Mouse (Mus musculus) midbrain, embryonic 14.5 days (tissue): Measurements from ENCODE around the gene Rragd. TPM values are rescaled to one million over a fixed set of nuclear protein-coding genes. Genes with fewer than 3 reads are reported as not detected.

ENCODE experiments used
- ATAC-seq: fragments of 200-750 bp; cut with Nextera tagmentation; 2 replicates; pipeline ENCODE4 v1.8.0; 2017; ENCODE audit warnings: moderate number of reproducible peaks, moderate library complexity; ENCODE audit not compliant: low FRiP score, low TSS enrichment
- DNase-seq: peaks from one replicate; pipeline ENCODE4 v3.0.0-alpha.2; 2015
- H3K27ac ChIP-seq: fragments of 300-500 bp; sonication (generic); replicated peaks from 2 replicates; pipeline ENCODE4 v1.5.1; 2014; ENCODE audit warnings: mild to moderate bottlenecking, low read depth, low read length, moderate library complexity
- H3K27me3 ChIP-seq: fragments of 300-500 bp; sonication (generic); 2 replicates; pipeline ENCODE4 v1.6.1; 2014; ENCODE audit warnings: low read length, control low read depth, mixed read lengths; ENCODE audit not compliant: control insufficient read depth, insufficient read depth
- H3K36me3 ChIP-seq: fragments of 300-500 bp; sonication (generic); 2 replicates; pipeline ENCODE4 v1.6.1; 2014; ENCODE audit warnings: low read length, control low read depth; ENCODE audit not compliant: control insufficient read depth, insufficient read depth
- H3K4me1 ChIP-seq: fragments of 300-500 bp; sonication (generic); 2 replicates; pipeline ENCODE4 v1.6.1; 2014; ENCODE audit warnings: mild to moderate bottlenecking, antibody characterized with exemption, low read length, control low read depth; ENCODE audit not compliant: control insufficient read depth, insufficient read depth
- H3K4me2 ChIP-seq: fragments of 300-500 bp; sonication (generic); 2 replicates; pipeline ENCODE4 v1.6.1; 2014; ENCODE audit warnings: mild to moderate bottlenecking, low read length, moderate library complexity
- H3K4me3 ChIP-seq: fragments of 300-500 bp; sonication (generic); replicated peaks from 2 replicates; pipeline ENCODE4 v1.5.1; 2014; ENCODE audit warnings: low read depth, low read length
- H3K9ac ChIP-seq: fragments of 300-500 bp; sonication (generic); replicated peaks from 2 replicates; pipeline ENCODE4 v1.6.1; 2014; ENCODE audit warnings: mild to moderate bottlenecking, low read length, moderate library complexity
- H3K9me3 ChIP-seq: fragments of 300-500 bp; sonication (generic); 2 replicates; pipeline ENCODE4 v1.6.1; 2016; ENCODE audit warnings: low read length, control low read depth, mixed read lengths; ENCODE audit not compliant: control insufficient read depth
- WGBS: fragments of 180-500 bp; shearing (Covaris S2); extraction: QIAGEN DNeasy Blood & Tissue Kit; methylation state at CpG from one replicate; pipeline ENCODE4 v1.1.7; 2014; 5-methylcytosine and 5-hydroxymethylcytosine counted together
- polyA plus RNA-seq: library from polyadenylated mRNA; unstranded; fragments of >200 nt; fragmentation: Nextera tagmentation; extraction: Ambion mirVana; gene quantifications from 2 replicates; pipeline ENCODE4 v1.2.1, GENCODE M21; 2014

Gene Rragd
- polyA plus RNA-seq, 1 experiment from 2014 or later: 34.4 TPM

- H3K36me3 ChIP-seq: peaks cover 69% of the 10 kb centered on the region
- H3K9ac ChIP-seq: no peak overlapping the region
- H3K4me2 ChIP-seq: no peak overlapping the region
- no peaks in the 10 kb centered on the region for H3K4me1 ChIP-seq
- WGBS: 93% methylated on average over 4 of the region's 4 CpGs
- H3K4me3 ChIP-seq: no peak overlapping the region
- no peaks in the 10 kb centered on the region; the same call in 1 of the 2 replicates for H3K9me3 ChIP-seq
- no peaks in the 10 kb centered on the region for H3K27me3 ChIP-seq
- no peak for ATAC-seq
- no peak overlapping the region for H3K27ac ChIP-seq
- no peak for DNase-seq
These were observed 57.0 kb downstream of the Rragd start for GRCm38 (mm10) chr4:33039826-33040225.

GRCm38 (mm10) chr4:33049601-33050000, 66.8 kb downstream of the Rragd start:
- Histone ChIP-seq H3K4me2 (no peak overlapping the region), H3K9me3 (no peaks in the 10 kb centered on the region), H3K4me3 (no peak overlapping the region), H3K9ac (no peak overlapping the region), H3K4me1 (no peaks in the 10 kb centered on the region), H3K27ac (no peak overlapping the region), H3K27me3 (no peaks in the 10 kb centered on the region), H3K36me3 (peaks cover 78% of the 10 kb centered on the region)
- no peak for ATAC-seq
- 94% methylated on average over 11 of the region's 11 CpGs for WGBS
- no peak for DNase-seq

- Histone ChIP-seq H3K4me1 (no peaks in the 10 kb centered on the region), H3K4me3 (no peak overlapping the region), H3K9me3 (no peaks in the 10 kb centered on the region), H3K27ac (no peak overlapping the region), H3K4me2 (no peak overlapping the region), H3K9ac (no peak overlapping the region), H3K36me3 (peaks cover 55% of the 10 kb centered on the region), H3K27me3 (no peaks in the 10 kb centered on the region)
- no peak for DNase-seq
- 96% methylated on average over 3 of the region's 3 CpGs for WGBS
- no peak for ATAC-seq
These were observed 69.2 kb downstream of the Rragd start for GRCm38 (mm10) chr4:33052055-33052454.

- DNase-seq (no peak), ATAC-seq (no peak)
- 91% methylated on average over 5 of the region's 5 CpGs for WGBS
- Histone ChIP-seq H3K27ac (no peak overlapping the region), H3K9ac (no peak overlapping the region), H3K4me1 (no peaks in the 10 kb centered on the region), H3K27me3 (no peaks in the 10 kb centered on the region), H3K9me3 (no peaks in the 10 kb centered on the region), H3K4me2 (no peak overlapping the region), H3K4me3 (no peak overlapping the region), H3K36me3 (peaks cover 49% of the 10 kb centered on the region)
These were observed 69.8 kb downstream of the Rragd start for GRCm38 (mm10) chr4:33052650-33053049.

DNA sequence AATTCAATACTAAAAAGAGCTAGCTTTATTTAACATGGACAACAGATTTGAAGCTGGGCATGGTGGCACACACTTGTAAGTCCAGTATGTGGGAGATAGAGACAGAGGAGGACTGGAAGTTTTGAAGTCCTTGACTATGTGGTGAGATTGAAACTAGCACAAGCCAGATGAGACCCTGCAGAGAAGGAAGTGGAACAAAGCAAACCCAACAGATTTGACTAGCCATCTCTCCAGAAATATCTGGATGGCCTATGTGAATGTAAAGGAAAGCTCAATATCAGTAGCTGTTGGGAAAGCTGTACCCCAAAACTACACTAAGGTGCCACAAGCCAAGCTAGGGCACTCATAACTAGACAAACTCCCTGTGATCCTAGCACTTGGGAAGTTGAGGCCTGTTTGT, 71.6 kb downstream of the Rragd start:
- Histone ChIP-seq H3K9me3 (no peaks in the 10 kb centered on the region), H3K27me3 (no peaks in the 10 kb centered on the region), H3K9ac (no peak overlapping the region), H3K27ac (no peak overlapping the region), H3K4me2 (no peak overlapping the region), H3K4me3 (no peak overlapping the region), H3K36me3 (peaks cover 33% of the 10 kb centered on the region), H3K4me1 (no peaks in the 10 kb centered on the region)
- ATAC-seq: no peak
- DNase-seq: no peak

- DNase-seq: no peak
- no peak overlapping the region for H3K4me2 ChIP-seq
These were observed 73.5 kb downstream of the Rragd start for GRCm38 (mm10) chr4:33056317-33056716.

GRCm38 (mm10) chr4:33057890-33058687, 75.3 kb downstream of the Rragd start:
- WGBS: 87% methylated on average over 11 of the region's 11 CpGs
- no peak overlapping the region for H3K27ac ChIP-seq
- no peak for ATAC-seq
- H3K9me3 ChIP-seq: no peaks in the 10 kb centered on the region
- H3K4me3 ChIP-seq: no peak overlapping the region
- no peak overlapping the region for H3K9ac ChIP-seq
- H3K36me3 ChIP-seq: peaks cover 6% of the 10 kb centered on the region
- DNase-seq: no peak
- no peaks in the 10 kb centered on the region for H3K27me3 ChIP-seq
- H3K4me2 ChIP-seq: no peak overlapping the region
- no peaks in the 10 kb centered on the region for H3K4me1 ChIP-seq

More at GRCm38 (mm10) chr4:33056317-33056716, 73.5 kb downstream of the Rragd start:
- Histone ChIP-seq H3K27ac (no peak overlapping the region), H3K4me1 (no peaks in the 10 kb centered on the region), H3K9me3 (no peaks in the 10 kb centered on the region), H3K4me3 (no peak overlapping the region), H3K36me3 (peaks cover 21% of the 10 kb centered on the region), H3K27me3 (no peaks in the 10 kb centered on the region), H3K9ac (no peak overlapping the region)
- ATAC-seq: no peak
- 81% methylated on average over 1 of the region's 1 CpGs for WGBS

DNA sequence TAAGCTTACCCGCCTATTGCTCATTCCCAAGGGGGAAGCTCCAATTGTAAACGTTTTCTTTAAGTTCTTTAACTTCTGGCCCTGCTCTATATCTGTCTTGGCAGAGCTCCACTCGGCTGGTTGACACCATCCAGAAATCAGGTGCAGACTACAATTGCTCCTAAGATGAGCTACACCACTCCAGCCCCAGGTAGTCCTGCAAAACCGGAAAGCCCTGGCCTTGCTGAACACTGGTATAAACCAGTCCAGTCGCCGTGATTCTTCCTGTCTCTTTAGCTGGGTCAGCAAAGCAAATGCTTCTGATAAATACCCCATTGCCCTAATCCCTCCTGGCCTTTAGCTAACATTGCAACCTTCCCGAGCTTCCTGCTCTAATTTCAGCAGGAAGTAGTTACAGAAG, 78.3 kb downstream of the Rragd start:
- 64% methylated on average over 7 of the region's 7 CpGs for WGBS
- Histone ChIP-seq H3K27ac (no peak overlapping the region), H3K9ac (no peak overlapping the region), H3K4me3 (no peak overlapping the region), H3K36me3 (no peaks in the 10 kb centered on the region), H3K9me3 (no peaks in the 10 kb centered on the region), H3K4me1 (no peaks in the 10 kb centered on the region), H3K4me2 (no peak overlapping the region), H3K27me3 (no peaks in the 10 kb centered on the region)
- ATAC-seq (no peak), DNase-seq (no peak)

GRCm38 (mm10) chr4:33062981-33063380, 80.1 kb downstream of the Rragd start, which contains the start of gene Gabrr2:
Gabrr2 (plus strand) TSS chr4:33062999.
- Histone ChIP-seq H3K27ac (no peak within 1 kb of the TSS), H3K27me3 (no peaks in the 10 kb centered on the region), H3K4me1 (no peaks in the 10 kb centered on the region), H3K4me3 (no peak within 1 kb of the TSS), H3K9ac (no peak within 1 kb of the TSS), H3K36me3 (no peaks in the 10 kb centered on the region), H3K9me3 (no peaks in the 10 kb centered on the region), H3K4me2 (no peak within 1 kb of the TSS)
- no peak for DNase-seq
- WGBS: 89% methylated on average over 4 of the region's 4 CpGs
- no peak for ATAC-seq
